Mouse (Mus musculus): Measurements from ENCODE around the gene 1700037C18Rik. TPM values are rescaled to one million over a fixed set of nuclear protein-coding genes. Genes with fewer than 3 reads are reported as not detected.

The 1700037C18Rik gene
- polyA plus RNA-seq, 1 experiment from 2014 or later, result 7.1 TPM

- H3K27me3 ChIP-seq (replicated peaks; ENCODE audit: control insufficient read depth, insufficient read depth, low read length), result no peaks in the 10 kb centered on the region
- peak within 1 kb of the TSS; percentile 63 for H3K4me2 ChIP-seq (ENCODE audit: low read depth, low read length)
- peaks cover 12% of the 10 kb centered on the region for H3K4me1 ChIP-seq (ENCODE audit: control insufficient read depth, insufficient read depth, low read length)
- peak; percentile 99 for ATAC-seq
- under 1% methylated on average over 79 of the region's 88 CpGs for WGBS
- peak within 1 kb of the TSS; percentile 96 for H3K27ac ChIP-seq (ENCODE audit: low read length)
- peak within 1 kb of the TSS; percentile 93 for H3K9ac ChIP-seq (ENCODE audit: low read depth, low read length)
- H3K4me3 ChIP-seq (ENCODE audit: low read length), result peak within 1 kb of the TSS; percentile 98
- H3K9me3 ChIP-seq (ENCODE audit: control insufficient read depth, low read length), result no peaks in the 10 kb centered on the region
- H3K36me3 ChIP-seq (ENCODE audit: control insufficient read depth, insufficient read depth, low read length), result no peaks in the 10 kb centered on the region
Observed at GRCm38 (mm10) chr16:3884201-3885064, 24.1 kb downstream of the 1700037C18Rik start, which contains the start of the genes Zfp597 and Gm20695. Gene Zfp597 (minus strand): TSS chr16:3884561. Gene Gm20695 (plus strand): TSS chr16:3884648.

GRCm38 (mm10) chr16:3876346-3876745, 32.1 kb downstream of the 1700037C18Rik start:
- no peak overlapping the region for H3K27ac ChIP-seq (ENCODE audit: low read length)
- H3K4me1 ChIP-seq (ENCODE audit: control insufficient read depth, insufficient read depth, low read length), result peaks cover 6% of the 10 kb centered on the region; the same call in 1 of the 2 replicates
- H3K4me3 ChIP-seq (ENCODE audit: low read length), result no peak overlapping the region
- no peak overlapping the region for H3K9ac ChIP-seq (ENCODE audit: low read depth, low read length)
- ATAC-seq, result no peak
- H3K9me3 ChIP-seq (ENCODE audit: control insufficient read depth, low read length), result no peaks in the 10 kb centered on the region
- H3K36me3 ChIP-seq (ENCODE audit: control insufficient read depth, insufficient read depth, low read length), result no peaks in the 10 kb centered on the region
- H3K27me3 ChIP-seq (replicated peaks; ENCODE audit: control insufficient read depth, insufficient read depth, low read length), result no peaks in the 10 kb centered on the region
- H3K4me2 ChIP-seq (ENCODE audit: low read depth, low read length), result no peak overlapping the region
- WGBS, result 89% methylated on average over 4 of the region's 4 CpGs

- ATAC-seq, result peak; percentile 99
- no peaks in the 10 kb centered on the region for H3K27me3 ChIP-seq (replicated peaks; ENCODE audit: control insufficient read depth, insufficient read depth, low read length)
- peak within 1 kb of the TSS; percentile 66 for H3K4me3 ChIP-seq (ENCODE audit: low read length)
- H3K9me3 ChIP-seq (ENCODE audit: control insufficient read depth, low read length), result no peaks in the 10 kb centered on the region
- H3K27ac ChIP-seq (ENCODE audit: low read length), result peak within 1 kb of the TSS; percentile 66
- peaks cover 9% of the 10 kb centered on the region; the same call in 1 of the 2 replicates for H3K4me1 ChIP-seq (ENCODE audit: control insufficient read depth, insufficient read depth, low read length)
- H3K4me2 ChIP-seq (ENCODE audit: low read depth, low read length), result peak within 1 kb of the TSS; percentile 90
- no peaks in the 10 kb centered on the region for H3K36me3 ChIP-seq (ENCODE audit: control insufficient read depth, insufficient read depth, low read length)
- H3K9ac ChIP-seq (ENCODE audit: low read depth, low read length), result peak within 1 kb of the TSS; percentile 75
- WGBS, result 4% methylated on average over 47 of the region's 47 CpGs
Observed at GRCm38 (mm10) chr16:3872216-3873047, 36.1 kb downstream of the 1700037C18Rik start, which contains the start of gene Naa60. Gene Naa60 (plus strand): TSS chr16:3872375.

GRCm38 (mm10) chr16:3871815-3872214, 36.7 kb downstream of the 1700037C18Rik start:
- Histone ChIP-seq H3K9me3 (ENCODE audit: control insufficient read depth, low read length) (no peaks in the 10 kb centered on the region), H3K27ac (ENCODE audit: low read length) (peak overlapping the region; percentile 55; the same call in 1 of the 2 replicates), H3K9ac (ENCODE audit: low read depth, low read length) (peak overlapping the region; percentile 75), H3K36me3 (ENCODE audit: control insufficient read depth, insufficient read depth, low read length) (no peaks in the 10 kb centered on the region), H3K4me1 (ENCODE audit: control insufficient read depth, insufficient read depth, low read length) (peaks cover 9% of the 10 kb centered on the region; the same call in 1 of the 2 replicates), H3K27me3 (replicated peaks; ENCODE audit: control insufficient read depth, insufficient read depth, low read length) (no peaks in the 10 kb centered on the region), H3K4me3 (ENCODE audit: low read length) (peak overlapping the region; percentile 66), H3K4me2 (ENCODE audit: low read depth, low read length) (peak overlapping the region; percentile 90)
- WGBS, result 2% methylated on average over 16 of the region's 16 CpGs
- peak; percentile 56 for ATAC-seq

GRCm38 (mm10) chr16:3859254-3859653, 49.2 kb downstream of the 1700037C18Rik start:
- H3K4me1 ChIP-seq (ENCODE audit: control insufficient read depth, insufficient read depth, low read length), result no peaks in the 10 kb centered on the region
- no peak overlapping the region for H3K4me2 ChIP-seq (ENCODE audit: low read depth, low read length)
- H3K9me3 ChIP-seq (ENCODE audit: control insufficient read depth, low read length), result no peaks in the 10 kb centered on the region
- no peaks in the 10 kb centered on the region for H3K27me3 ChIP-seq (replicated peaks; ENCODE audit: control insufficient read depth, insufficient read depth, low read length)
- no peak for ATAC-seq
- 94% methylated on average over 4 of the region's 4 CpGs for WGBS
- H3K9ac ChIP-seq (ENCODE audit: low read depth, low read length), result no peak overlapping the region
- H3K4me3 ChIP-seq (ENCODE audit: low read length), result no peak overlapping the region
- peaks cover 7% of the 10 kb centered on the region for H3K36me3 ChIP-seq (ENCODE audit: control insufficient read depth, insufficient read depth, low read length)
- no peak overlapping the region for H3K27ac ChIP-seq (ENCODE audit: low read length)

- no peak overlapping the region for H3K4me3 ChIP-seq (ENCODE audit: low read length)
- no peak for ATAC-seq
- 93% methylated on average over 1 of the region's 1 CpGs for WGBS
- no peak overlapping the region for H3K9ac ChIP-seq (ENCODE audit: low read depth, low read length)
- peaks cover 3% of the 10 kb centered on the region for H3K36me3 ChIP-seq (ENCODE audit: control insufficient read depth, insufficient read depth, low read length)
- H3K4me2 ChIP-seq (ENCODE audit: low read depth, low read length), result no peak overlapping the region
- no peak overlapping the region for H3K27ac ChIP-seq (ENCODE audit: low read length)
- H3K9me3 ChIP-seq (ENCODE audit: control insufficient read depth, low read length), result no peaks in the 10 kb centered on the region
- H3K4me1 ChIP-seq (ENCODE audit: control insufficient read depth, insufficient read depth, low read length), result no peaks in the 10 kb centered on the region
- no peaks in the 10 kb centered on the region for H3K27me3 ChIP-seq (replicated peaks; ENCODE audit: control insufficient read depth, insufficient read depth, low read length)
Observed at GRCm38 (mm10) chr16:3855776-3856175, 52.7 kb downstream of the 1700037C18Rik start.

- no peak overlapping the region for H3K9ac ChIP-seq (ENCODE audit: low read depth, low read length)
- no peaks in the 10 kb centered on the region for H3K36me3 ChIP-seq (ENCODE audit: control insufficient read depth, insufficient read depth, low read length)
- 70% methylated on average over 11 of the region's 11 CpGs for WGBS
- no peak overlapping the region for H3K4me2 ChIP-seq (ENCODE audit: low read depth, low read length)
- H3K27me3 ChIP-seq (replicated peaks; ENCODE audit: control insufficient read depth, insufficient read depth, low read length), result no peaks in the 10 kb centered on the region
- H3K27ac ChIP-seq (ENCODE audit: low read length), result no peak overlapping the region
- no peaks in the 10 kb centered on the region for H3K9me3 ChIP-seq (ENCODE audit: control insufficient read depth, low read length)
- ATAC-seq, result no peak
- H3K4me3 ChIP-seq (ENCODE audit: low read length), result no peak overlapping the region
- no peaks in the 10 kb centered on the region for H3K4me1 ChIP-seq (ENCODE audit: control insufficient read depth, insufficient read depth, low read length)
Observed at GRCm38 (mm10) chr16:3854437-3855182, 53.9 kb downstream of the 1700037C18Rik start.

- H3K9ac ChIP-seq (ENCODE audit: low read depth, low read length), result no peak overlapping the region
- no peak overlapping the region for H3K27ac ChIP-seq (ENCODE audit: low read length)
- no peaks in the 10 kb centered on the region for H3K36me3 ChIP-seq (ENCODE audit: control insufficient read depth, insufficient read depth, low read length)
- ATAC-seq, result no peak
- H3K9me3 ChIP-seq (ENCODE audit: control insufficient read depth, low read length), result no peaks in the 10 kb centered on the region
- H3K4me3 ChIP-seq (ENCODE audit: low read length), result no peak overlapping the region
- no peak overlapping the region for H3K4me2 ChIP-seq (ENCODE audit: low read depth, low read length)
- WGBS, result 53% methylated on average over 12 of the region's 12 CpGs
- H3K4me1 ChIP-seq (ENCODE audit: control insufficient read depth, insufficient read depth, low read length), result peaks cover 5% of the 10 kb centered on the region; the same call in 1 of the 2 replicates
- no peaks in the 10 kb centered on the region for H3K27me3 ChIP-seq (replicated peaks; ENCODE audit: control insufficient read depth, insufficient read depth, low read length)
Observed at GRCm38 (mm10) chr16:3852586-3852985, 55.9 kb downstream of the 1700037C18Rik start.

Data from intestine, embryonic 16.5 days (tissue).